Mouse (Mus musculus) intestine, embryonic 16.5 days (tissue): ENCODE results near the gene Kcnh2. TPM values are rescaled to one million over a fixed set of nuclear protein-coding genes. Genes with fewer than 3 reads are reported as not detected.

Source experiments
- ATAC-seq: fragments of 200-750 bp; cut with Nextera tagmentation; 2 replicates; pipeline ENCODE4 v1.8.0; 2017; ENCODE audit warnings: moderate TSS enrichment, moderate library complexity
- H3K27ac ChIP-seq: fragments of 300-500 bp; sonication (generic); 2 replicates; pipeline ENCODE4 v1.5.1; 2014; ENCODE audit warnings: mild to moderate bottlenecking, low read length
- H3K27me3 ChIP-seq: fragments of 300-500 bp; sonication (generic); replicated peaks from 2 replicates; pipeline ENCODE4 v1.6.1; 2014; ENCODE audit warnings: low read length, control low read depth, mixed read lengths; ENCODE audit not compliant: control insufficient read depth, insufficient read depth
- H3K36me3 ChIP-seq: fragments of 300-500 bp; sonication (generic); 2 replicates; pipeline ENCODE4 v1.6.1; 2014; ENCODE audit warnings: low read length, control low read depth; ENCODE audit not compliant: control insufficient read depth, insufficient read depth
- H3K4me1 ChIP-seq: fragments of 300-500 bp; sonication (generic); 2 replicates; pipeline ENCODE4 v1.6.1; 2014; ENCODE audit warnings: low read length, control low read depth, mixed read lengths; ENCODE audit not compliant: control insufficient read depth, insufficient read depth
- H3K4me2 ChIP-seq: fragments of 300-500 bp; sonication (generic); 2 replicates; pipeline ENCODE4 v1.6.1; 2014; ENCODE audit warnings: low read depth, low read length, control low read depth
- H3K4me3 ChIP-seq: fragments of 300-500 bp; sonication (generic); 2 replicates; pipeline ENCODE4 v1.5.1; 2014; ENCODE audit warnings: mild to moderate bottlenecking, low read length
- H3K9ac ChIP-seq: fragments of 300-500 bp; sonication (generic); 2 replicates; pipeline ENCODE4 v1.6.1; 2014; ENCODE audit warnings: low read depth, low read length
- H3K9me3 ChIP-seq: fragments of 300-500 bp; sonication (generic); 2 replicates; pipeline ENCODE4 v1.6.1; 2016; ENCODE audit warnings: low read length, control low read depth; ENCODE audit not compliant: control insufficient read depth
- WGBS: fragments of 180-500 bp; shearing (Covaris S2); extraction: QIAGEN DNeasy Blood & Tissue Kit; methylation state at CpG from one replicate; pipeline ENCODE4 v1.1.7; 2014; 5-methylcytosine and 5-hydroxymethylcytosine counted together
- polyA plus RNA-seq: library from polyadenylated mRNA; unstranded; fragments of >200 nt; fragmentation: Nextera tagmentation; extraction: Ambion mirVana; gene quantifications from 2 replicates; pipeline ENCODE4 v1.2.1, GENCODE M21; 2015

Gene Kcnh2
- polyA plus RNA-seq, 1 experiment from 2014 or later, result 3.1 TPM

- H3K9me3 ChIP-seq, result no peaks in the 10 kb centered on the region
- no peak for ATAC-seq
- no peak overlapping the region for H3K4me3 ChIP-seq
- no peaks in the 10 kb centered on the region for H3K27me3 ChIP-seq
- H3K27ac ChIP-seq, result no peak overlapping the region
- H3K9ac ChIP-seq, result no peak overlapping the region
- peaks cover 14% of the 10 kb centered on the region; the same call in 1 of the 2 replicates for H3K4me1 ChIP-seq
- no peak overlapping the region for H3K4me2 ChIP-seq
- no peaks in the 10 kb centered on the region; the same call in 1 of the 2 replicates for H3K36me3 ChIP-seq
- WGBS, result 53% methylated on average over 6 of the region's 6 CpGs
Observed at GRCm38 (mm10) chr5:24320467-24320813, 31.0 kb downstream of the Kcnh2 start.

- H3K27me3 ChIP-seq, result no peaks in the 10 kb centered on the region
- no peaks in the 10 kb centered on the region; the same call in 1 of the 2 replicates for H3K36me3 ChIP-seq
- H3K27ac ChIP-seq, result no peak overlapping the region
- no peak overlapping the region for H3K4me3 ChIP-seq
- 21% methylated on average over 13 of the region's 13 CpGs for WGBS
- peaks cover 14% of the 10 kb centered on the region; the same call in 1 of the 2 replicates for H3K4me1 ChIP-seq
- no peaks in the 10 kb centered on the region for H3K9me3 ChIP-seq
- no peak overlapping the region; the same call in 1 of the 2 replicates for H3K4me2 ChIP-seq
- no peak overlapping the region for H3K9ac ChIP-seq
- ATAC-seq, result no peak
Observed at GRCm38 (mm10) chr5:24319776-24320466, 31.5 kb downstream of the Kcnh2 start.

- Histone ChIP-seq H3K27ac (no peak overlapping the region), H3K9ac (no peak overlapping the region), H3K36me3 (no peaks in the 10 kb centered on the region), H3K4me2 (no peak overlapping the region), H3K4me1 (no peaks in the 10 kb centered on the region), H3K9me3 (peaks cover 6% of the 10 kb centered on the region), H3K4me3 (no peak overlapping the region), H3K27me3 (no peaks in the 10 kb centered on the region)
- WGBS, result 82% methylated on average over 2 of the region's 2 CpGs
- no peak for ATAC-seq
Observed at GRCm38 (mm10) chr5:24309223-24309622, 42.2 kb downstream of the Kcnh2 start.

GRCm38 (mm10) chr5:24308621-24309020, 42.8 kb downstream of the Kcnh2 start:
- H3K9me3 ChIP-seq, result 0 out of 2 replicates have a peak, but pooled peaks cover under 1% of the 10 kb centered on the region
- ATAC-seq, result no peak
- no peak overlapping the region for H3K4me2 ChIP-seq
- no peaks in the 10 kb centered on the region for H3K36me3 ChIP-seq
- no peaks in the 10 kb centered on the region for H3K27me3 ChIP-seq
- H3K4me1 ChIP-seq, result no peaks in the 10 kb centered on the region
- WGBS, result 75% methylated on average over 7 of the region's 7 CpGs
- no peak overlapping the region for H3K9ac ChIP-seq
- no peak overlapping the region for H3K4me3 ChIP-seq
- H3K27ac ChIP-seq, result no peak overlapping the region

GRCm38 (mm10) chr5:24307118-24307777, 44.2 kb downstream of the Kcnh2 start:
- WGBS, result 59% methylated on average over 5 of the region's 5 CpGs
- no peaks in the 10 kb centered on the region for H3K4me1 ChIP-seq
- no peak overlapping the region for H3K9ac ChIP-seq
- no peak overlapping the region for H3K4me2 ChIP-seq
- no peak for ATAC-seq
- no peaks in the 10 kb centered on the region for H3K27me3 ChIP-seq
- no peak overlapping the region for H3K4me3 ChIP-seq
- no peaks in the 10 kb centered on the region for H3K36me3 ChIP-seq
- no peaks in the 10 kb centered on the region for H3K9me3 ChIP-seq
- H3K27ac ChIP-seq, result no peak overlapping the region

GRCm38 (mm10) chr5:24303199-24303598, 48.2 kb downstream of the Kcnh2 start:
- no peak overlapping the region for H3K4me2 ChIP-seq
- 50% methylated on average over 3 of the region's 3 CpGs for WGBS
- no peaks in the 10 kb centered on the region for H3K9me3 ChIP-seq
- H3K36me3 ChIP-seq, result no peaks in the 10 kb centered on the region
- H3K4me1 ChIP-seq, result no peaks in the 10 kb centered on the region
- no peak for ATAC-seq
- no peak overlapping the region for H3K27ac ChIP-seq
- H3K9ac ChIP-seq, result no peak overlapping the region
- no peaks in the 10 kb centered on the region for H3K27me3 ChIP-seq
- H3K4me3 ChIP-seq, result no peak overlapping the region

- 52% methylated on average over 5 of the region's 5 CpGs for WGBS
- H3K27me3 ChIP-seq, result no peaks in the 10 kb centered on the region
- no peak for ATAC-seq
- H3K9me3 ChIP-seq, result no peaks in the 10 kb centered on the region
- no peaks in the 10 kb centered on the region for H3K4me1 ChIP-seq
- no peaks in the 10 kb centered on the region for H3K36me3 ChIP-seq
- H3K4me3 ChIP-seq, result no peak overlapping the region
- H3K27ac ChIP-seq, result no peak overlapping the region
- no peak overlapping the region for H3K9ac ChIP-seq
- no peak overlapping the region for H3K4me2 ChIP-seq
Observed at GRCm38 (mm10) chr5:24299845-24300589, 51.4 kb downstream of the Kcnh2 start.

GRCm38 (mm10) chr5:24291954-24292353, 59.5 kb downstream of the Kcnh2 start:
- ATAC-seq, result no peak
- no peak overlapping the region for H3K4me2 ChIP-seq
- no peak overlapping the region for H3K9ac ChIP-seq
- no peak overlapping the region for H3K27ac ChIP-seq
- H3K4me3 ChIP-seq, result no peak overlapping the region
- 0 out of 2 replicates have a peak, but pooled peaks cover 5% of the 10 kb centered on the region for H3K9me3 ChIP-seq
- no peaks in the 10 kb centered on the region for H3K36me3 ChIP-seq
- no peaks in the 10 kb centered on the region for H3K27me3 ChIP-seq
- no peaks in the 10 kb centered on the region for H3K4me1 ChIP-seq
- WGBS, result 59% methylated on average over 3 of the region's 3 CpGs

GRCm38 (mm10) chr5:24286221-24286970, 65.0 kb downstream of the Kcnh2 start:
- Histone ChIP-seq H3K4me2 (no peak overlapping the region), H3K4me1 (no peaks in the 10 kb centered on the region), H3K9me3 (no peaks in the 10 kb centered on the region), H3K27ac (no peak overlapping the region), H3K9ac (no peak overlapping the region), H3K4me3 (no peak overlapping the region), H3K27me3 (no peaks in the 10 kb centered on the region), H3K36me3 (no peaks in the 10 kb centered on the region)
- 81% methylated on average over 7 of the region's 7 CpGs for WGBS
- no peak for ATAC-seq
